Comparison of ENCODE assay signal across 28 mouse cellular contexts in the genomic region with DNA sequence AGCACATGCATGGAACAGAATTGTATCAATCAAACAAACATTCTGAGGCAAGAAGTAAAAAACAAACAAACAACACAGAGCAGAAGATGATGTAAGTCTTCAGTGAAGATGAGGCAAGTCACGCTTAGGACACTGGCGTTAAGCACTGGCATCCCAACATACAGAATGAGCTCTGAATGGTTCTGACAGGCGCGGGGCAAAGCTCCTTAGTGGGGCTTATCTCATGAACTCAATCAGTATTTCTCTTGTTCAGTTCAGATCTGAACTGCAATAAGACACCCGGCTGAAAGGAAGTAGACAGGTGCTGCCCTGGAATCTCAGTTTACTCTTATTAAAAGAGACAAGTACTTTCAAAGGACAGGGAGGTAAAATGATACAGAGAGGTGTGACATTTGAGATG. TPM values are rescaled to one million over a fixed set of nuclear protein-coding genes. Genes with fewer than 3 reads are reported as not detected.
"Had no signal": no experiment of that assay in that cellular context is flagged by ENCODE, and none has a peak within 500 bp of the region (broad histone marks: within the 10 kb centered on the region; RNA-seq: fewer than 3 reads in every experiment).

No protein-coding gene starts in this region.

- H3K9me3 ChIP-seq: heart, embryonic 13.5 days; heart, embryonic 15.5 days; hindbrain, embryonic 13.5 days; hindbrain, embryonic 15.5 days; kidney, embryonic 15.5 days; limb, embryonic 10.5 days; limb, embryonic 12.5 days had no signal

- DNase-seq: gastrocnemius, postnatal 14 days; gastrocnemius, postnatal 36 days; heart, adult 11 months; heart, adult 2 months; heart, postnatal 14 days; heart, postnatal 36 days; kidney, adult 11 months; kidney, adult 2 months; kidney, adult 9 months; kidney, postnatal 14 days; kidney, postnatal 36 days; layer of hippocampus, adult 9-11 months; layer of hippocampus, postnatal 36 days; liver had no signal

- H3K36me3 ChIP-seq: heart, embryonic 13.5 days; heart, embryonic 15.5 days; hindbrain, embryonic 13.5 days; hindbrain, embryonic 15.5 days; kidney, embryonic 15.5 days; limb, embryonic 10.5 days; limb, embryonic 12.5 days had no signal

- H3K4me2 ChIP-seq: heart, embryonic 11.5 days; heart, embryonic 13.5 days; heart, embryonic 15.5 days; hindbrain, embryonic 13.5 days; hindbrain, embryonic 15.5 days; kidney, embryonic 15.5 days; limb, embryonic 12.5 days; liver, embryonic 11.5 days had no signal

- H3K4me1 ChIP-seq: limb, embryonic 12.5 days had no signal

- H3K9ac ChIP-seq: heart, embryonic 13.5 days; heart, embryonic 15.5 days; hindbrain, embryonic 13.5 days; hindbrain, embryonic 15.5 days; kidney, embryonic 15.5 days; limb, embryonic 12.5 days had no signal

- H3K4me3 ChIP-seq: heart, adult 2 months; heart, embryonic 13.5 days; heart, embryonic 15.5 days; hindbrain, embryonic 13.5 days; hindbrain, embryonic 15.5 days; kidney, embryonic 15.5 days; limb, embryonic 10.5 days; limb, embryonic 12.5 days had no signal

- ATAC-seq: hindbrain, postnatal 0 days; intestine, embryonic 16.5 days had no signal

- H3K27ac ChIP-seq: heart, adult 2 months; heart, embryonic 13.5 days; heart, embryonic 15.5 days; hindbrain, embryonic 13.5 days; hindbrain, embryonic 15.5 days; hindbrain, postnatal 0 days; kidney, embryonic 15.5 days; kidney, postnatal 0 days; limb, embryonic 10.5 days; limb, embryonic 12.5 days had no signal

RNA-seq across cellular contexts. Expression of gene Rad51ap2, which starts 1.7 kb away (rescaled TPM):
- polyA plus RNA-seq: gonadal fat pad, adult 2 months; heart, adult 2 months; kidney, adult 2 months; large intestine, adult 2 months had no signal
